Mouse (Mus musculus): ENCODE measurements at regions not wholly inside any gene's neighbourhood (a gene's known extent, or its start where the extent isn't known, plus 50 kb on each side); places are given as distances from the start of the nearest gene placed in this dataset.

DNA sequence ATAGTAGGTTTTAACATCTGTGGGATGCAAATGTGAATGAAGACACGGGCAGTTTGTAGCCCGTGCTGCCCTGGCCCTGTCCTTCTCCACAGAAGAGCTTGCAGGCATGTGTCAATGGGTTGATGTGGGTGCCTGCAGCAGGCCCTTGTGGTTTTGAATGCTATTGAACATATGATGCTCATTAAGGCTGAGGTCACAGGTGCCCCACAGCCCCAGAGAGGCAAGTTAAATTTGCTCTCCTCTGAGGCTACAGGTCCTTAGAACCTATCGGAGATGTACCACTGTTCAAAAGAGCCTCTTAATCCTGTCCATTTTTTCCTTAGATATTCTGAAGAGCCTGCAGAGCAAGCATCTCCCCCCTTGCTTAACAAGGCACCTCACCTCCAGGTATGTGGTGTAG is 71.7 kb upstream of the Dlg1 start:
- no peak for ATAC-seq (replicated peaks; ENCODE audit: insufficient number of reproducible peaks, low FRiP score, low TSS enrichment, poor library complexity, severe bottlenecking)

DNA sequence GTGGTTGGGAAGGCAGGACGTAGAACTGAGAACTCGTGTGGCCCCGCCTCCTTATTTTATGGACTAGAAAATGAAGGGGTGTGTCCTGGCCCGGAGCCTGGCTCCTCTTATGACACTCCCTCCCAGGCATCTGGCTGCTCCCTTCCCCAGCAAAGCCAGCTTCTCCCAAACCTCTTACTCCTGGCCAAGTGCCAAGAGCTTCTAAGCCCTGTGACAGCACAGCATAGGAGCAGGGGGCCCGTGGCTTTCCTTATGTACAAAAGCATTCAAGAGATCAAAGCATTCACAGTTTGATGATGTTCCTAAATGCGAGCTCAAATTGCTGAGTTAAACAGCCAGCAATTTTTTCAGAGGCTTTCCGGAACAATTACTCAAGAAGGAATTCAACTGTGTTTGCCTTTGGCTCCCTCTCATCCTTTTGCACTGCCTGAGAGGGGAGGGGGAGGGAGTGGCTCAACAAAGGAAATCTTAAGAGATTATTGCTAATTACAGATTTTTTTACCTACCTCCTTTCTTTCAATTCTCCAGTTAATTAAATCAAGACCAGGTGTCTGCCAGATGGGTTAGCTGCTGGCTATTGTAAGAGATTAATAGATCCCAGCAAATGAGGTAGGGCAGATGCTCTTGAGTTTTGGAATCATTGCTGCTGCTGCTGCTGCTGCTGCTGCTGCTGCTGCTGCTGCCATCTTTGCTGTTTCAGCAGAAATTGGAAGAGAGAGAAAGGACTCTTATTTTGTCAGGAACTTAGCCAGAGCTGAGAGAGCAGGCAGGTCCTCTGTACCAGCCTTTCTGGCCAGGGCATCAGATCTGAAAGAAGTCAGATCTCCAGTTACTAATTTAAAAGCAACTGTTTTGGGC is 71.0 kb upstream of the Dlg1 start:
- ATAC-seq (replicated peaks; ENCODE audit: insufficient number of reproducible peaks, low FRiP score, low TSS enrichment, poor library complexity, severe bottlenecking), result no peak

DNA sequence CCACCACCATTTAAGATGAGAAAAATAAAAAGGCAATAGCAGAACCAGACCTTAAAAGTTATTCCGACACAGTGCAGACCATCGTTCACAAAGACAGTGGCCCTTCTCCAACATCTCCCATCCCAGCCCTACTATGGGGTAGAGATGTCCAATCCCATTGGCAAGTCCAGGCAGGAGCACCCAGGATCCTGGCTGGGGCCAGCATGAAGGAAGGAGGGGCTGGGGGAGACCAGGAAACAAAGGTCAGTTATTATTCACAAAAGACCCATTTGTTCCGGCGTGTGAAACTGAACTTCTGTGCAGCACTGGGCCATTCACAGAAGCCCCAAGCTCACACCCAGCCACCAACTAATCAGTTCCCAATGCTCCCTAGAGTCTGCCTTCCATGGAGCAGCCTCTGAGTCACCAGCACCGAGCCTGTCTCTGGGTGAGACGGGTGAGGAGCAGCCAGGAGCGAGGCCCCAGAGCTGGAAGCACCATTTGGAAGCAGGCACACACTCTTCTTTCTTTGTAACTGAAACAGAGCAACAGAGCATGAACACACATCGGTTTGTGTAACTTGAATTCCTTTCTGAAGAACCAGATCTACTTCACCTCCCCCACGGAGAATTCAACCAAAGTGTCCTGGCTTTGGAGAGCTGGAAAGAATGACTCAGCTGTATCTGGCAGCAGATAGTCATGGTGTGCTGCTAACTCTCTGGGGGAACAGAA is 70.1 kb upstream of the Dlg1 start:
- no peak for ATAC-seq (replicated peaks; ENCODE audit: insufficient number of reproducible peaks, low FRiP score, low TSS enrichment, poor library complexity, severe bottlenecking)

DNA sequence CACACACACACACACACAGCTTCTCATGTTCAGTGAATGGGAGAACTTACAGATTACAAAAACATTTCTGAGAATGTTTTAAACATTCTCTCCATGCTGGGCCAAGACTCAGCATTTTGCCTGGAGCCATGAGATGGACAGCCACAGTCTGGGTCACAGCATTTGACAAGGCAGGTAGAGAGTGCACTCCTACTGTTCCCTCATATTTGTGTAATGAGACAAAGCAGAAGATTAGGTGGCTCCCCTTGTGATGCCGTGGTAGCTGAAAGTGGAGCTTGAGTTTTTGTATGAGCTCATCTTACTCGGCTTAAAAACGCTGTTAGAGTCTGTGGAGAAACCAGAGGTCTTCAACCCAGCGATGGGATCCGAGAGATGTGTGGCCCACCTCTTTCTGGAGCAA is 65.3 kb upstream of the Dlg1 start:
- ATAC-seq (replicated peaks; ENCODE audit: insufficient number of reproducible peaks, low FRiP score, low TSS enrichment, poor library complexity, severe bottlenecking), result no peak

DNA sequence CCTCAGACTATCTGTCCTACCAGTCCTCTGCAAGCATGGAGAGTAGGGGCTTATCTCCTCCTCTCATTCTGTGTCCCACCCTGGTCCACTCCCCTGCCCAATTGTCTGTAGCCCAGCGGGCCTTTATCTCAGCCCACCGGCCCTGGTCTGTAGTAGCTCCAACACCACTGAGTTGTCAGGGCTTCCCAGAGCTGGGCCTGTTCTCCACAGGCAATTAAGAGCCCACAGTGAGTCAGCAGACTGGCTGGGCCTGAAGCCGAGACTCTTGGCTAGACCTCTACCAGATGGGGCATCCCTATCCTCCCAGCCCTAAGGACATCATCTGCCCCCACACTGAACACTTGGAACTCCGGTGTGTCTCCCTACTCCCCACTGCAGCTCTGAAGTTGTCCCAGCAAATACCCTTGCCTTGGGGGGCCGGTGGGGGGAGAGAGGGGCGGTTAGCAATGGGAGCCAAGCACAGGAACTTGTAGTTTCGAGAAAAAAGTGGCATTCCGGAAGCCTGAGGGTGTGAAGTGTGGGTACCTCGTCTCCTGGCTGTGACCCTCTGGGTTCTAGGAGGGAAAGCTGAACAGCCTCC is 64.7 kb upstream of the Dlg1 start:
- no peak for ATAC-seq (replicated peaks; ENCODE audit: insufficient number of reproducible peaks, low FRiP score, low TSS enrichment, poor library complexity, severe bottlenecking)

DNA sequence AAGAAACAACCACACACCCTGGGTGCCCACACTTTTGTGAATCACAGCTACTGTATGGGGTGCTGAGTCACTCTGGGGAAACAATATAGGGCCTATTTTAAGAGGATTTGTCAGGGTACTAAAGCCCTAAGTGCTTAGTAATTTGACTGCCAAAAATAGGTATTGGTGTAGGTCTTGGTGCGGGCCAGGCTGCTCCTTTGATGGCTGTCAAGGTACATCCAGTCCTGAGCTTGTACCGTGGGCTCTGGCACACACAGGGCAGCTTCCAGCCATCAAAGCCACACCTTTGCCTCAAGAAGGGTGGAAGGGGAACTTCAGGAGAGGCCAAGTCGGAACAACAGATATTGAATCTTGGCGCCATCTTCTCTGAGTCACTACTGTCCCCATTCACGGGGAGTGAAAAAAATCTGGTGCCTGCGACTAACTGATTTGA is 64.2 kb upstream of the Dlg1 start:
- no peak for ATAC-seq (replicated peaks; ENCODE audit: insufficient number of reproducible peaks, low FRiP score, low TSS enrichment, poor library complexity, severe bottlenecking)

DNA sequence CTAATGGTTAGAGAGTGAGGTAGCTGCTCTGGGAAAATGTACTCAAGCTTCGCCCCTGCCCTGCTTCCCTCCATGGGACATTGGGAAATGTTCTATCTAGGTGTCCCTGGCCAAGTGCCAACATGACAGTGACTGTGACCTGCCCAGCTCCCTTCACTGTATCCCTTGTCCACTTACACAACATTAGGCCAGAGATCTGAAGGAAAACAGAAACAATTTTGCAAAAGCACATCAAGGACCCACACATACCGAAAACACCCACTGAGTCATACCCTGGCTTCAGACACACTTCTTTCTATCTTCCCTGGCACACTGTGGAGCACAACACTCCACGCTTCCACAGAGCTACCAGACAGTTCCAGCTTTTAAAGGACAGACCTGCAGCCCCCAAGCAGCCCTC is 62.0 kb upstream of the Dlg1 start:
- ATAC-seq (replicated peaks; ENCODE audit: insufficient number of reproducible peaks, low FRiP score, low TSS enrichment, poor library complexity, severe bottlenecking), result no peak

DNA sequence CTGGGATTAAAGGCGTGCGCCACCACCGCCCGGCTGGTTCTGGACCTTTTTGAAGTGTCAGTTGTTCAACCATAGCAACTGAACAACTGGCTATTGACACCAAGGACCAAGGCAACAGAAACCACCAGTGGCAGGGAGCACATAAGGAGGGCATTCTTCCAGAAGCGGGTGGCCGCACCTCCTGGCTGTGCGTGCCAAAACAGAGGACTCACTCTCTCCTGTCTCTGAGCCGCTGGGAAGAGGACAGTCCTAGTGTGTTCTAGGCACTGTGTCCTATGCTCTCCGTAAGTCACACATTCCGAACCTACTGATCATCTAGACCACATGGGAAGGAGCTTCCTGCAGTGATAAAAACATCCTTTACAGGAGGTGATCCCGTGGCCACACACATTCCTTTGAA is 60.1 kb upstream of the Dlg1 start:
- no peak for ATAC-seq (replicated peaks; ENCODE audit: insufficient number of reproducible peaks, low FRiP score, low TSS enrichment, poor library complexity, severe bottlenecking)

DNA sequence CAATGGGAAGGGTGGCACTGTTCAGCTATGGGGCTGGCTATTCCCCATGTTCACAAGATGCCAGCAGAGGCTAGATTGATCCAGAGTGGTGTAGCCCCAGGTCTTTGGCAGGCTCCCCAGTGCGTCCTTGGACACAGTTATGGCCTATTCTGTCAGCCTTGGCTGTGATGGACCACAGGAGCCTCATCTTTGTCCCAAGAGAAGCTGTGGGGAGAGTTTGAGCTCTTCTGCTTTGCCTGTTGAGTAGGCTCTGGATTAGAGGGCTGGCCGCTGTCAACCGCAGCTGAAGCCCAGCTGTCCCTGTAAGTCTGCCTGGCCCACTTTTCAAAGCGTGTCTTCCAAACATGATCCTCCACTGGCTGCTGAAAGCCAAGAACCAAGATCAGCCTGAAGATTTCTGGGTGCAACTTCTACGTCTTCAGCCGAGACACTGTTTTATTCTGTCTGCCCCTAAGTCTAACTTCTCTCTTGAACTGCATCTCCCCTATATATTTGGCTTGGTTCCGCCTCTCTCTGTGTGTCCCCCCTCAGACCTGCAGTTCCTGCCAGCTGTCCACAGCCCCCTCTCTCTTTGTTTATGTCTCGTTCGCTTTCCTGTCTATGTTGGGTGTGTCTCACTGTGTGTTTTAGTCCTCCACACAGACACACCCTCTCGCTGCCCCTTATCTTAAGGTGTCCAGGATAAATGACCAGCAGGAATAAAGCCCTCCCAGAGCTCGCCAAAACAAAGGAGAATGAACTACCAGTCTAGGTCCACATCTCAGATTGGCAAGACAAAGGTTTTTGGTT is 56.7 kb upstream of the Dlg1 start:
- ATAC-seq (replicated peaks; ENCODE audit: insufficient number of reproducible peaks, low FRiP score, low TSS enrichment, poor library complexity, severe bottlenecking), result no peak

DNA sequence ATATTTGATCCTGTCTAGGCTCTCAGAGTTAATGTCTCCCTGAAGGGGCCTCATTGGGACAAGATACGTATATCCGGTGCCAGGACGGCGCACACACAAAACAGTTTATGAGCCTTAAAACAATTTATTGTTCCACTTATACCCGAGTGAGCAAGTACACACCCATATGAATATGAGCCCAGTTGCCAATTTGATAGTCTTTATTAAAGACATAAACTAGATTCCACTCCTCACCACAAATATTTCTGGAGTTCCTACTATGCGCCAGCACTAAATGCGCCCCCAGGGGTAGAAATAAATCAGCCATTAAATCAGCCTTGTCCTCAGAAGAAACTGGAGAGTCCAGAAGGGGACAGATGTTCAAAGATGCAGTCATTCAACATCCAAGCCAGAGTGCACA is 54.3 kb upstream of the Dlg1 start:
- ATAC-seq (replicated peaks; ENCODE audit: insufficient number of reproducible peaks, low FRiP score, low TSS enrichment, poor library complexity, severe bottlenecking), result no peak

DNA sequence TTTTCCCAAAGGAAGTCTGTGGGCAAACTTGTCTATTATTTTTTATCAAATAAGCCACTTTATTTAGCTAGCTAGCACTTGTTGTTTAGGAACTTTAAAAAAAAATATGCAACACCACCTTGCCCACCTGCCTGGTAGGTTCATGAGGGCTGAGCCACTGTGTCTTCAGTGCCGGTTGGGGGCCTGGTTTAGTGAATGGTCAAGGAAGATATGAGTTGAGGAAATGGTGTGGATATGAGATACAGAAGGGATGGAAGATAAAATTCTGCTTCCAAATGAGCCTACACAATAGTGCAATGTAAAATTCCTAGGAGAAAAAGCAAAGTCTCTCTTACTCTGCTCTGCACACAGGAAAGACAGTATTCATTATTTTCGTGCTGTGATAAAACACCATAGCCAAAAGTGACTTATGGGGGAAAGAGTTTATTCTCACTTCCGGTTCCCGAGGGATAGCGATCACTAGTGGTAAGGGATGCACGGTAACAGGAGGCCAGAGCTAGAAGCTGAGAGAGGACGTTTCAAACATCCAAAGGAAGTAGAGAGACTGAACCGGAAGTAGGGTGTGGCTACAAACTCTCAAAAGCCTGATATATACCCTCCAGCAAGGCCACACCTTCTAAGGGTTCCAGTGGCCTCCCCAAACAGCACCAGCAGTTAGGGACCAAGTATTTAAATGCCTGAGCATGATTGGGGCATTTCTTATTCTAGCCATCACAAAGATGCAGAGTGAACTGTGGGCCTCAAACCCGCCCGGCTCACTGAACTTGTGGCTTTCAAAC is 53.7 kb upstream of the Dlg1 start:
- ATAC-seq (replicated peaks; ENCODE audit: insufficient number of reproducible peaks, low FRiP score, low TSS enrichment, poor library complexity, severe bottlenecking), result no peak

Measured in monocyte, adult 5-6 weeks (primary cell).